Mouse (Mus musculus): ENCODE measurements at regions not wholly inside any gene's neighbourhood (a gene's known extent, or its start where the extent isn't known, plus 50 kb on each side); places are given as distances from the start of the nearest gene placed in this dataset.

DNA sequence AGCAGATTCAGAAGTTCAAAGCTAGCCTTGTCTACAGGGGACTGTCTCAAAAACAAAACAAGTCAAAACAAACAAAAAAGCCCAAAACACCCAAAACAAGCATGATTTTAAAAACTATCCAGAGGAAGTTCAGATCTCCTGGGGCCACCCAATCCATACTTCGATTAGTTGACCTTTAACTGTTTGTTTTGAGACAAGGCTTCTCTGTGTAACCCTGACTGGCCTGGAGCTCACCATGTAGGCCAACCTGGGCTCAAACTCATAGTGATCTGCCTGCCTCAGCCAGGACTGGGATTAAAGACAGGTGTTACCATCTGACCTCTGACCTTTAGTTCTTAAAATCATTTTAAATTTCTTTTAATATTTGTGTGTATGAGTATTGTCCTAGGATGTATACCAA lies 66.1 kb upstream of the 1600014C23Rik start:
- TF ChIP-seq POLR2A (IDR thresholded peaks at IDR 0.05; ENCODE audit: low read depth, low read length) (no peak), CTCF (conservative IDR thresholded peaks at IDR 0.05; ENCODE audit: insufficient read depth, insufficient read length, low read depth, low read length) (no peak)

Data from kidney, adult 2 months (tissue).